Mouse (Mus musculus) induced T-regulatory cell, adult 2 months (primary cell): ENCODE data around the gene Bcl2l12.

ENCODE experiments used
- DNase-seq: peaks from one replicate; pipeline ENCODE4 v3.0.0-alpha.2; 2012; ENCODE audit warnings: low read depth

The Bcl2l12 gene

DNA sequence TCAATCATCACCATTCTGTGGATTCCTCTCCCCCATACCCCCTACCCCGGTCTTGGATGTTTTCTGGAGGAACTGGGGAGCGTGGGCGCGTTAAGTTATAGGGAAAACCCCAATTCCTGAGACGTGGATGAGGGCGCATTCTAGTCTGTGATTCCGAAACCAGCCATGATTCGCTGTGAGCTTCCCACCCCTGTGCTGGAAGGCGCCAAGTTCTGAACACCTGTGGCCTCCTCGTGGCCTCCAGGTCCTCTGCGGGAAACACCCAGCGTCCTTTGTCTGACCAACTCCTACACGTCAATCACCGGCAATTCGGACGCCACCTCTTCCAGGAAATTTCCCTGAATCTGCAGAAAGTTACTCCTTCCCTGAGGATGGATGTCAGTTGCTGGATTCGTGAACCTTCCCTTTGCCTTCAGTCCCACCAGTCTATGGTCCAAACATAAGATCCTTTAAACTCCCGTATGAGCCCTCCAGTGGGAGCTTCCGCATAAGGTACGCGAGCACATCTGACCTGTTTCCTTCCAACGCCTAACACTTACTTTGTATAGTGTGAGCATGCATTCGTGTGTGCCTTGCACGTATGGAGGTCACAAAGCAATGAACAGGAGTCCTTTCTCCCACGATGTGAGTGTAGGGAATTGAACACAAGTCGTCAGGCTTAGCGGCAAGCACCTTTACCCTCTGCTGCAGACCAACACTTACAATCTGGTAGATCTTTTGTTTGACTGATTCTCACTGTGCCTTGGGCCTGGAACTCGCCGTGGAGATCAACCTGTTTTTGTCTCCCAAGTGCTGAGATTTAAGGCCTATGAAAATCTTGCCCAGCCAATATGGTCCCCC, 11.4 kb downstream of the Bcl2l12 start:
- no peak for DNase-seq

DNA sequence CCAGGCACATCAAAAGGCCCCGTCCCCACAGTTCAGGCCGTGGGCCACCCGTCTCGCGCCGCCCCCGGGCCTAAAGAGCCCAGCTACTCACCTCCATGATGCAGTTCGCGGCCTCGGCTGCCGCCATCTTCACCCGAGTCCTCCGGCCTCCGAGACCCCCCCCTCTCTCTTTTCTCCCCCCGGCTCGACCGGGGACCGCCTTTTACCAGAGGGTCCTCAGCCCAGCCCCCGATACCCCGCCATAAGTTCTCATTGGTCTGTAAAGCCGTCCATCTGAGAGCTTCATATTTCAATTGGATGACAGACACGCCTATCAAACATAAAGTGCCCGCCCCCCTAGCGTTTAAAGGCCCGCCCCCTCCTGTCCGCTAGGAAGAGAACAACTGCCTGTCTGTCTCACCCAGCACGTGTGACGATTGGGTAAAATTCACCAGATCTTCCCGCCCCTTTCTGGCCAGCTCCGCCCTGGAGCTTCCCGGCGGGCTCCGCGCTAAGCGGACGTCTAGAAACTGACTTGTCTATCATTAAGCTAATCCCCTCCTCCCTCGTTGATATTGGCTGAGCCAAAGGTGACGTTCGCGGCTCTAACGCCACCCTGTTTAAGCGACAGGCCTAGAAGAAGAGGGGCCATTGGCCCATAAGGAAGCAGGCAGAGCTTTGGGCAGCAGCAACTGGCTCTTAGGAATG, 12.2 kb downstream of the Bcl2l12 start, which contains the start of gene Prmt1:
Gene Prmt1 (minus strand): TSS at position 377 of the 687 bp plus-strand sequence.
- peak; percentile 99 for DNase-seq

DNA sequence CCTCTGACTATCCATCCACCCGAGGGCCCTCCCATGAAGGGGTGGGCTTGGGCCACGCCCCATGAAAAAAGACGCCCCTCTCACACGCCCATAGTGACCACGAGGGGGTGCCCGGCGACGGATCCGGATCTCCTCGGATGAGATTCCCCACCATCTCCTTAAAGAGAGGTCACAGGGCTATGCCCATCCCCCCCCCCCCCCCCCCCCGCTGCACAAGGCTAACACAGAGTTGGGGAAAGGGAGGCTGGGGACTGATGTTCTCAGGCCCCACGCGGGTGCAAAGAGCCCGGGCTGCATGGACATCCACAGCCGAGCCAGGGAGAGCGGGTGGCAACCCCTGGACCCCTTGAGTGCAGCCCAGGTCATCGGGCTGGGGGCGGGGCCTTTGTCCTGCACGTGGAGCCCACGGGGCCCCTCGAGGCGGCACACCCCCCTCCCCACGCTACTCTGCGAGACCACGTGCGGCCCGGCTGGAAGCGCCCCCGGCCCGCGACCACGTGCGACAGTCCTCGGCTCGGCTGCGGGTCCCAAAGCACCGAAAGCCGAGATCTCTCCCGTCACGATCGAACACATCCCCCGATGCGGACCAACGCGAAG, 12.8 kb downstream of the Bcl2l12 start:
- peak; percentile 77 for DNase-seq

DNA sequence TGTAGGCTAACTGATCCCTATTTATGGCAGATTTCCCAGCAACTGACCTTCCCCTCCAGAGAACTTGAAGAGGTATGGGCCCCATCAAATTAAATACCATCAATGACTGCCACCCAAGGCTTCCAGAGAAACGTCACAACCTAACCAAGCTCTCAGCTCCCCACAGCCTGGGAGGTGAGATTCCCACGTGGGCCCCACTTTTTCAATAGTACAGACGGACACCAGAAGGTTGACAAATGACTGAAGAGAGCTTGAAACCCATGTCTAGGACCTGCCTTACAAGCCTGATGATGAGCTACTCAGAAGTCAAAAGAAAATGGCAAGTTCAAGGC, 13.7 kb downstream of the Bcl2l12 start:
- DNase-seq = peak; percentile 40

DNA sequence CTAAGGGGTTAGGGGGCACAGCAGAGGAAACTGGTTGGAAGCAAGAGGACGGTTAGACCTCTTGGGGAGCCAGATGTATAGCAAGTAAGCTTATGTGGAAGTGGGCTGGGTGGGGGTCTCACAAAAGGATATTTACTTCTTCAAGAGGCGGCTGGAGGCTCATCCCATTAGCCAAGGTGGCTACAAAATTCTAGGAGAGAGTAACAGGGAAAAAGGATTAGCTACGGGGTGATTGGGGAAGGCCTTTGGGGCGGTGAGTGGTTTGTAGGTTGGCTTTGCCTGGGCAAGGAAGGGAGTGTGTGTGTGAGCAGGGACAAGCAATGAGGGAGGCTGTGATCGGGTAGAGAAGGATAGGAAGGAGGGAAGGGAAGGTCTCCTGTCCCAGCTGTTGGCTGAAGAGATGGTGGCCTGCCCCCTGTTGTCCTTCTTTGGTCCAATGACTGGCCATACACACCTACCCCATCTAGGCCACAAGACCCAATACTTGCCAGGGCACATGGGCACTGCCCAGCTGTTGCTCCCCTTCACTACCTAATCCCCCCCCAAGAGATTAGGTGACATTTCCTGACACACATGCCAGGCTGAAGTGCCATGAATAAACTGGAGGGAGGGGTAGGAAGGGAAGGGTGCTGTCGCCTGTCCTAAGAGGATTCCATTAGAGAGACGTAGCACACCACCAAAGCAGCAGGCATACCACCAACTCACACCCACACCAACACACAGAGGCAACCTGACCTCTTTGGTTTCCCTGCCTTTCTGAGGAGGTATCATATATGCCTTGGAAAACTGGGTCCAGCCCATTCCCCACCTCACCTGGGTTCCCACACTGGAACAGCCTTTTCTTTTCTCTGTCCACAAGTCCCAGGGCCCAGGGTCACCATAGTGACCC, 14.3 kb downstream of the Bcl2l12 start:
- peak; percentile 27 for DNase-seq

DNA sequence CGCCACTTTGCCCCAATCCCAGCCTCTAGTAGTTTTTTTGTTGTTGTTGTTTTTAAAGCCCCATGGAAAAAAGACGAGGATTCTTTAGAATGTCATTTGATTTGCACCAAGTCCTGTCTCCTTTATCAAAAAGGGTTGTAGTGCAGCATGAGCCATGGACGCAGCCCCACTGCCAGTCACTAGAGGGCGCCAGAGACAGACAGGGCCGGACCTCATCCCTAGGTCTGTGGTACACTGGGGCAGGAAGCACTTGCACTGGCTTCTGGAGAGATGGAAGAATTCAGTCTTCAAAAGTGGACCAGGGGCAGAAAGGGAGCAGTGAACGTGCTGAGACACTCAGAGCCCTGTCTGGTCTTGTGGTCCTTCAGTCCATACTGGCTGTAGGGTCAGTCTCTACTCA, 15.4 kb downstream of the Bcl2l12 start:
- DNase-seq = peak; percentile 90

DNA sequence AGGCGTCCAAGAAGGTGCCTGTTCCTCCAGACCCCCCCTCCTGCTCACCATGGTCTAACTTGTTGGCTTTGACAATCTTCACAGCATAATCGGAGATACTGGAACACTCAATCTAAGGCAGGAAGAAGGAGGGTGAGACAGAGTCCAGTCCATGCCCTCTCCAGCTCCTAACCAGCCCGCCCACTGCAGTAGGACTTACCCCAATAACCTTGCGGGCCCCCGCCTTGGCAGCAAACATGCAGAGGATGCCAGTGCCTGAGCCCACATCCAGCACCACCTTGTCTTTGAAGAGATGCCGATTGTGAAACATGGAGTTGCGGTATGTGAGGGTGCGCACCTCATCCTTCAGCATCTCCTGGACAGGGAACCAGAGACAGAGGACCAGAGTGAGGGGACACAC, 17.0 kb downstream of the Bcl2l12 start:
- no peak for DNase-seq

DNA sequence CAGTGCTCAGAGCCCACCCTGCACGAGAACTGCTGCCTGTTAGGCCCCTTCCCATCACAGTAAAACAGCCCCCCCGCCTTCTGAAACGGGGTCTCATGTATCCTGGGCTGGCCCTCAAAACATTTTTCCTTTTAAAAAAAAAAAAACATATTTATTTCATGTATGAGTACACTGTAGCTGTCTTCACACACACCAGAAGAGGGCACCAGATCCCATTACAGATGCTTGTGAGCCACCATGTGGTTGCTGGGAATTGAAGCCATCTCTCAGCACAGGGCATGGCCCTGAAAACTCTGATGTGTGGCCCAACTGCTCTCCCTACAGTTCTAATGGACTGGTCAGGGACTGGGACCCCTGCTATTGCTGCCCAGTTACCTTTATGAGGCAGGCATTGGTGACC, 20.2 kb downstream of the Bcl2l12 start:
- no peak for DNase-seq

DNA sequence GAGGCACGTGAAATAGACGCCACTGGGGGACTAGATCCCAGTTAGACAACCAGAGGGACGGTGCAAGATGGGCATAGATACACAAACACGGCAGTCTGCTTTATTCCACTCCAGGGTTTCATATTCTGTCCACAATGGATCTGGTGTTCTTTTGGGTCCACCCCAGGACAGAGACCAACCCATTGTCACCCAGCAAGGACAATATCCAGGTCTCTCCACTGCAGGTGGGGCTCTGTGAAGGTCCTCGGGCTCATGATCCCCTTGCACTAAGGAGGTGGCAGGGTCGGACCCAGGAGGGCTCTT, 23.4 kb downstream of the Bcl2l12 start:
- no peak for DNase-seq

DNA sequence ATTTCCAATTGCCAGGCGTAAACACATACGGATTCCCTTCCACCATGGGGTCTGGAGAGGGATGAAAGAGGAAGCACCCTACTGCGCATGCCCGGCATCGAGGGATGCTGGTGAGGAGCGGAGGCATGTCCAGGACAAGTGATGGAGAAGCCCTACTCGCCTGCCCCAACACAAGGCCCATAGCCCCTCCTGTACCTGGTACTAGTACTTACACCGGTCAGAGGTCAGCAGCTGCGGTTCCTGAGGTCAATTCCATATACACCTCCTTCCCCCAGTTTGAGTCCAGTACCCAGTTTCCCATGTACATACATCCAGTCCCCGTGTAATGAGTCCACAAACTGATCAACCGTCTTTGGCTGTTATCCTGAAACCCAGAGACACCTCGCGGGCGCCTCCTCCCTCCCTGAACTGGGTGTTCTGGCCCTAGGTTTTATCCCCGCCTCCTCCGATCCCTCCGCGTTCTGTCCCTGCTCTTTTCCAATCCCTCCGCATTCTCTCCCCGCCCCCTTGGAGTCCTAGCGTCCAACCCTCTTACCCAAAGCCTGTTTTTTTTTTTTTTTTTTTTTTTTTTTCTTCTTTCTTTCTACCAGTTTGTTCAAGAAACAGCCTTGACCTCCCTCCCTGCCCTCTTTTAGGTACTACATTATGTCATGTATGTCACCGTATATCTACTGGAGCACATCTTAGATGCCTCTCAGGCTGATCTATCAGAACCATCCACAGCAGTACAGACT, 24.0 kb downstream of the Bcl2l12 start, which contains the start of gene Cpt1c:
Gene Cpt1c (minus strand): TSS at position 469 of the 734 bp plus-strand sequence.
- no peak for DNase-seq

DNA sequence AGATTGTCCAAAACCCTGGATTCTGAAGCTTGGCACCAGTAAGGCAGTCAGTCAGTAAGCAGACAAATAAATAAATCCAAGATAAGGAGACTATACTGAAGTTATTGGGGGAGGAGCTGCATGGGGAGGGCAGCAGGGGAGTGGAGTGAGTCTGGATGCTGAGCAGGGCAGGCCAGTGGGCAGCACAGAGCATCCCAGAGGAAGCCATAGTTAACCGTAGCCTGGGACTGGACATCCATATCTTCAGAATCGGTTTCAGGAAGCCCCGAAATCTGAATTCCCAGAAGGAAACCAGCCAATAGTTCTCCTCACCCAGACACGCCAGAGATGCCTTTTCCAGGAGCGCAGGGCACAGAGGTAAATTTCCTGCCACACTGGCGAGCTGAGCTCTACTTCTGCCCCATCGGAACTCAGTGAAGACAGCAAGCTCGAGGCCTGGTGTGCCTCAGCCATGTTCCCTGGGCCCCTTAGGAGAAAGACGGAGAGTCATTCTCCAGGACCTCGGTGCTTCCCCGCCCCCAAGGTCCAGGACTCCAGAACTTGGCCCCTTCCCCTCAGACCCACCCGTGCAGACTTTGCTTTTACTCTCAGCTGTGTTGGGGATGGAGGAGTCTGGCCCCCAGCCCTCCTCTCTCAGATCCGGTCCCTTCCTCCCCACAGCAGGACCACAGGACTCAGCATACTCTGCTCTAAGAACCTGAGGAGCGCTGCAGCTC, 24.9 kb downstream of the Bcl2l12 start:
- no peak for DNase-seq

DNA sequence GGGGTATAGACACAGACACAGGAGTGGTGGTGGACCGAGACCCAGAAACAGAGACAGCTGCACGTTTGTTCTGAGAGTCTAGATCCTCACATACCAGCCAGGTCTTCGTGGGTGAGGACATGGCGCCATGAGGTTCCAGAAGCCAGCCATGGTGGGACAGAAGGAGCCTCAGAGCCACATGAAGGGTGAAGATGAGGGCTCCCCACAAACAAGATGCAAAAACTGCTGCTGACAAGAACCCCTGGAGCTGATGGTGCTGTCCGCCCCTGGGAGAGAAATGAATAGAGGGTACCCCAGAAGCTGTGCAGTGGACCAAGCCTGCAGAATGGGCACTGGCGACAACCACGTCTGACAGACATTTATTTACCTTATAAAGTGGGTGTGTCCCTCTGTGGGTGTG, 27.4 kb downstream of the Bcl2l12 start:
- DNase-seq = no peak

DNA sequence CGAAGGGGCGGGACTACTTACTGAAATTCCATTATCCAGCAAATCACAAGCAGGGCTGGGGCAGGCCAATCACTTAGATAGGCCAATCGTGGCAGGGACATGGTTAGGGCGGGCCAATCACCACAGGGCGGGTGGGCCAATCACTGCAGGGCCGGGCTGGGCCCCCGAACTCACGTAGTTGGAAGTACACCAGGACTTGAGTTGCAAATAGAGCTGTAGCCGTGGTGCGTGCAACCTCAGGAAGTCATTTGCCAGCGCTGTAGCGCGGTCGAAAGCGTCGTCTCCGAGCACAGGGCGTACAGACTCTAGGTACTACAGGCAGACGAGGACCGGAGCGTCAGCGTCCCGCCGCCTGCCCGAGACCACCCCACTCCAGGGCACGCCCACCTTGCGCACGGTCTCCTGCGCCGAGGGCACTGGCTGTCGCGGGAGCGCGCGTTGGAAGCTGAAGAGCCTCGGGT, 28.3 kb downstream of the Bcl2l12 start:
- DNase-seq = peak; percentile 84

DNA sequence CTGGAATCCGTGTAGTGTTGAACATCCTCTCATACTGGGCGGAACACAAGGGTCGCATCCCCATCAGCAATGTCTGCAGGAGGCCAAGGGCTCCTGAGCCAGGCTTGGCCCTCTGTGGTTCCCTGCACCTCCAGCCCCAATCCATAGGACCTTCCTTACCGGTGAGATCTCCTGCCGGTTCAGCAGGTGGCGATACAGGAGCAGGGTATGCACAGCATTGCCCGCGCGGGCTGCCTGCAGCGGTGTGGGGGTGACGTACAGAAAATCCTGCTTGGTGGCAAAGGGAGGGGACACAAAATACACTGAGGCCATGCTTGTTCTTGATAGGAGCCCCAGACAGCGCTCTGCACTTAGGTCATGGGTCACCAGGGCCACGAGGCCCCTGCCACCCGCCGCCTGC, 31.9 kb downstream of the Bcl2l12 start:
- DNase-seq = no peak

DNA sequence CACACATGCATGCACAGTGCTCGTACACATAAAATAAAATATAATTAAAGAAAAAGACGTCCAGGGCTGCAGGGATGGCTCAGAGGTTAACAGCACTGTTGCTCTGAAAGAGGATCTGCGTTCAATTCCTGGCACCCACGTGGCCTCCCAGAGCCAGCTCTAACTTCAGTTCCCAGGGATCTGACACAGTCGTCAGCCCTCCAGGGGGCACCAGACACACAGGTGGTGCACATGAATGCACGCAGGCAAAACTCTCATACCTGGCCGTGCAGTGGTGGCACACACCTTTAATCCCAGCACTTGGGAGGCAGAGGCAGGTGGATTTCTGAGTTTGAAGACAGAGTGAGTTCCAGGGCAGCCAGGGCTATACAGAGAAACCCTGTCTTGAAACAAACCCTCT, 32.5 kb downstream of the Bcl2l12 start:
- peak; percentile 42 for DNase-seq

DNA sequence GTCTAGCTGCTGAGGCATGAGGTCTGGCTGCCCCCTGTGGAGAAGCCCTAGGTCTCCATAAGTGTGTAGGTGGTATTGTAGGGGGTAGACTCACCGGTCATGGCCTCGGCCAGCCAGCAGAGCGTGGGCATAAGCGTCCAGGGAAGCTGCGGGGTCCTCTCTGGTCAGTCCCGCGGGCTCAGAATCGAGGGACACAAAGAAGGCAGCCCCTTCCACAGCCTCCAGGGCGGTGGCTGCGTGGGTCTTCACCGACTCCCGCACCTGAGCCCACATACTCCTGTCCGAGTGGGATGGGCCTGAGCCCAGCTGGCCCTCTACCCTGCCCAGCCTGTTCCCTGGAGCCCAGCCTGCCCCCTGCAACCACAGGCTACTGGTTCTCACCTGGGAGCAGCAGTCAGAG, 33.5 kb downstream of the Bcl2l12 start:
- no peak for DNase-seq

DNA sequence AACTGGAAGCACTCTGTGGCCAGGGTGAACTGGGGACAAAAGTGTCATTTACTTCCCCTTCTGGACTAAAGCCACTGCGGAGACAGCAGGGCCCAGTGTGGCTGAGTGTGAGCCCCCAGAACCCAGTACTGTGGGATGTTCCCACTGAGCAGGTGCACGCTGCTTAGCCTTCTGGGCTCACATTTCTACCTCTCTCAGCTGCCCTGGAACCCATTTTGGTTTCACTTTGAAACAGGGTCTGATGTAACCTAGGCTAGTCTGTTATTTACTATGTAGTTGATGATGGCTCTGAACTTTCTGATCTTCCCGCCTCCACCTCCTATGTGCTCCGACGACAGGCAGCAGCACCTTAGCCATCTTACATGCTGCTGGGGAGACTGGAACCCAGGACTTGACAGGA, 35.7 kb downstream of the Bcl2l12 start:
- no peak for DNase-seq

DNA sequence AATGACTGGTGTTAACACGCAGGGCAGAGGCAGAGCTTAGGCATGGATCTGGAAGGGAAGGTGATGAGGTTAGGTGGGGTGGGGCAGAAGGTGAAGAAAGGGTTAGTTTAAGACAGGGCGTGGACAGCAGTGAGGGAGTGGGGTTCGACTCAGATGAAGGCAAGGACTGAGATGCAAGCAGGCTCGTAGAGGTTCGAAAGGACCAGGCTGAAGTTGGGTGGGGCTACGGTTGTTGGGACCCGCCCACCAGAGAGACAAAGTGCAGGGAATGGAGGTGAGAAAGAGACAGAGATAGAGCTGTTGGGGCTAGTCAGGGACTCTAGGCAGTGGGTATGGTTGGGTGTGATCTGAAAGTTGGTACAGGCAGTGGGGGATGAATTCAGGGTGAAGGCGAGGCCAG, 36.2 kb downstream of the Bcl2l12 start:
- DNase-seq = no peak

DNA sequence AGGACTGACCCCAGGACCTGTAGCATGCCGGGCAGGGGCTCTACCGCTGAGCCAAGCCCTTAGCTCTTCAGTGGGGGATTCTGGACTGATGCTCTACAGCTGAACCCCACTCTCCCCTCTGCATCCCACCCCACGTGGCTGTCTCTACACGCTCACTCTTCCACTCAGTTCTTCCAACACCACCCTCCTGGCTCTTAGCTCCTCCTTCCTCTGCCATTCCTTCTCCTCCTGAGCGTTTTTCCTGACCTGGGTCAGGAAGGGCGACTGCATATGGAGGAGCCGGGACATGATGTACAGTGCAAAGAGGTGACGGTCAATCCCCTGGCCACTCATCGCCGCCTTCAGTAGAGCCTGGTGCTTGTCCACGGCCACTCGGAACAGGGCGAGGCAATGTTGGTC, 38.0 kb downstream of the Bcl2l12 start:
- DNase-seq = no peak

DNA sequence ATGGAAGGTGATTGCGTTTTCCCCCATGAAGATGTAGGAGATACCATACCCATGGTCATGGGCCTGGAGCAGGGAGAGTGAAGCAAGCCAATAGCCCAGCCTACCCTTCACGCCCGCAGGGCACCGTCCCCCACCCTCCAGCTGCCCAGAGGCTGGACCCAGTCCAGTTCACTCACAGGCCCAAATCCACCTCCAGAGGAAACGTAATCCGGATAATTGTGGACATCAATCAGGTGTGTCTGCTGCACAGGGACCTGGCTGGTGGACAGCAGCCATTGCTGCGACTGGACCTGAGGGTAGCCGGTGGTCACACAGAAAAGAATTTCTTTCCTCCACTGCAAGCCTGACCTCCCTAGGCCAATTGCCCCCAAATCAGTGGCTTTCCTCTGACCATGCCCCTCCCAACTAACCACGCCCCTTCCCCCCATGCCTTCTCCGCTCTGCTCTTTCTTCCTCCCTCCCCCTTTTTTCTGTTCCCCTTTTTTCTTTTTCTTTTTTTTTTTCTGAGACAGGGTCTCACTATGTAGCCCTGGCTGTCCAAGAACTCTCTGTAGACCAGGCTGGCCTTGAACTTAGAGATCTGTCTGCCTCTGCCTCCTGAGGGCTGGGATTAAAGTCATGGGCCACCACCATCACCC, 38.5 kb downstream of the Bcl2l12 start:
- DNase-seq = no peak
